Mouse (Mus musculus) frontal cortex, adult 2 months (tissue): ENCODE data around the gene Kifc5b. TPM values are rescaled to one million over a fixed set of nuclear protein-coding genes. Genes with fewer than 3 reads are reported as not detected.
"Not testable (repeated sequence)": the region's sequence is repeated elsewhere in the genome, so short reads cannot be mapped to it uniquely, and the experiment has no call there.

ENCODE experiments used
- DNase-seq, 2 experiments: peaks; one replicate each; pipeline ENCODE4 v3.0.0; 2022; ENCODE audit warnings: low spot score in 1 of 2; ENCODE audit errors: extremely low spot score in 1 of 2
- polyA plus RNA-seq: library from polyadenylated mRNA; depleted of rRNA; stranded (reverse); fragments of >200 nt; gene quantifications from 2 replicates; pipeline ENCODE4 v1.2.3, GENCODE M21; 2012; rRNA removed

Kifc5b gene
- polyA plus RNA-seq, 1 experiment, result 4.5 TPM

- no peak for DNase-seq
These were observed 51.3 kb downstream of the Kifc5b start for GRCm38 (mm10) chr17:26968200-26968611.

- DNase-seq, result no peak
These were observed 52.4 kb downstream of the Kifc5b start for GRCm38 (mm10) chr17:26969257-26969656.

GRCm38 (mm10) chr17:26970221-26970620, 53.3 kb downstream of the Kifc5b start:
- no peak for DNase-seq

GRCm38 (mm10) chr17:26971247-26971905, 54.5 kb downstream of the Kifc5b start:
- no peak for DNase-seq

- no peak for DNase-seq
These were observed 55.2 kb downstream of the Kifc5b start for GRCm38 (mm10) chr17:26972107-26972506.

- peak; percentile 94 to 97 for DNase-seq
These were observed 56.0 kb downstream of the Kifc5b start, which contains the start of gene Zbtb9 for GRCm38 (mm10) chr17:26972703-26973574. Gene Zbtb9, plus strand, starts transcription at chr17:26973167.

GRCm38 (mm10) chr17:26974547-26974946, 57.7 kb downstream of the Kifc5b start:
- no peak for DNase-seq

GRCm38 (mm10) chr17:26975415-26975814, 58.5 kb downstream of the Kifc5b start:
- no peak for DNase-seq

GRCm38 (mm10) chr17:26977354-26977753, 60.5 kb downstream of the Kifc5b start:
- DNase-seq, result not testable (repeated sequence)

- no peak for DNase-seq
These were observed 62.5 kb downstream of the Kifc5b start for GRCm38 (mm10) chr17:26979426-26979825.

GRCm38 (mm10) chr17:26981050-26981449, 64.2 kb downstream of the Kifc5b start:
- DNase-seq, result no peak

Other genes starting within 250 kb of the Kifc5b start
- 16.4 and 17.6 TPM in 2 replicates for gene Crebrf, start 201.4 kb upstream of the Kifc5b start, polyA plus RNA-seq
- gene Bnip1, start 136.0 kb upstream of the Kifc5b start, polyA plus RNA-seq, result 43.1 and 47.8 TPM in 2 replicates
- gene Nkx2-5, start 72.1 kb upstream of the Kifc5b start, polyA plus RNA-seq, result not detected in 2 replicates
- 44.1 and 44.7 TPM in 2 replicates for gene Phf1, start 16.0 kb downstream of the Kifc5b start, polyA plus RNA-seq
- gene Cuta, start 22.5 kb downstream of the Kifc5b start, polyA plus RNA-seq, result 120 and 132 TPM in 2 replicates
- gene Syngap1, start 24.2 kb downstream of the Kifc5b start, polyA plus RNA-seq, result 212 and 226 TPM in 2 replicates
- gene Zbtb9, start 56.1 kb downstream of the Kifc5b start, polyA plus RNA-seq, result 16.7 and 17.4 TPM in 2 replicates
- gene Bak1, start 111.9 kb downstream of the Kifc5b start, polyA plus RNA-seq, result 17.9 and 19.4 TPM in 2 replicates
- gene Itpr3, start 140.2 kb downstream of the Kifc5b start, polyA plus RNA-seq, result 3.8 and 4.2 TPM in 2 replicates
- 327 and 355 TPM in 2 replicates for gene Uqcc2, start 216.8 kb downstream of the Kifc5b start, polyA plus RNA-seq